Mouse (Mus musculus): ENCODE data around the gene Acot13.

GRCm38 (mm10) chr13:24799378-24799777 is 32.0 kb downstream of the Acot13 start:
- TF ChIP-seq POLR2A (IDR thresholded peaks at IDR 0.05; ENCODE audit: control insufficient read depth, low read depth, low read length) = no peak
- no peak for TF ChIP-seq CTCF (IDR thresholded peaks at IDR 0.05; ENCODE audit: control insufficient read depth, insufficient read depth, insufficient replicate concordance, low read depth, low read length)
